Mouse (Mus musculus): Measurements from ENCODE around the gene Trmt6.

DNA sequence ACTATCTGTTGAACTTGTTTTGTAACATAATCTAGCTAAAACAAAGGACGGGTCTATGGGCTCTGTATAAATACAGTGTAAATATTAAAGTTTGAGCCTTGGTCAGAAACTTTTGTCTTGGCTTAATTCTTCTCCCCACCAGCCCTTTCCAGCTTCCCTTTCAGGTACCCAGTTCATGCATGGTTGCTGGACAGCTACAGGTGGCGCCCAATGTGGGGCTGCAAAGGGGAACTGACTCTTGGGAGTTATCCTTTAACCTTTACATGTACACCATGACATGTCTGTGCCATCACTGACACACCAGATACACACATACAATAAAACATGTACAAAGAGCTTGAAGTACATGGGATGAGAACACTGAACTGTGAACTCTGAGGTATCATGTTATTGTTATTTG, 12.9 kb downstream of the Trmt6 start:
- no peak for TF ChIP-seq MAFK (IDR thresholded peaks at IDR 0.05; ENCODE audit: insufficient read depth, low read depth, low read length)
- no peak for TF ChIP-seq ZC3H11A (IDR thresholded peaks at IDR 0.05; ENCODE audit: borderline replicate concordance, low read depth, low read length)
